Mouse (Mus musculus) adrenal gland (tissue): ENCODE measurements around the gene Rnf5.

ENCODE experiments used
- intact Hi-C: fragments of 180-260 bp; cut with DNase I; formaldehyde crosslinking; loops from one replicate; pipeline ENCODE4 v1.15.1; 2025
- long read RNA-seq, 2 experiments: library from polyadenylated mRNA; unstranded; transcript quantifications; one replicate each; pipeline ENCODE4 v2.0.0; 2020; ENCODE audit warnings: borderline replicate concordance in 1 of 2; ENCODE audit not compliant: insufficient replicate concordance in 1 of 2

Gene Rnf5
- long read RNA-seq, experiment 1, transcript Rnf5-201 (6 exons, 1,238 nt), result major isoform, 78 of 94 reads
- long read RNA-seq, experiment 1, partial matches to known transcripts, result 1 of 94 reads
- long read RNA-seq, experiment 1, other reads (novel, unspliced or antisense), result 13 of 94 reads
- long read RNA-seq, experiment 2, transcript Rnf5-201 (6 exons, 1,238 nt), result major isoform, 92 of 105 reads
- long read RNA-seq, experiment 2, partial matches to known transcripts, result 0 of 105 reads
- long read RNA-seq, experiment 2, other reads (novel, unspliced or antisense), result 12 of 105 reads

DNA sequence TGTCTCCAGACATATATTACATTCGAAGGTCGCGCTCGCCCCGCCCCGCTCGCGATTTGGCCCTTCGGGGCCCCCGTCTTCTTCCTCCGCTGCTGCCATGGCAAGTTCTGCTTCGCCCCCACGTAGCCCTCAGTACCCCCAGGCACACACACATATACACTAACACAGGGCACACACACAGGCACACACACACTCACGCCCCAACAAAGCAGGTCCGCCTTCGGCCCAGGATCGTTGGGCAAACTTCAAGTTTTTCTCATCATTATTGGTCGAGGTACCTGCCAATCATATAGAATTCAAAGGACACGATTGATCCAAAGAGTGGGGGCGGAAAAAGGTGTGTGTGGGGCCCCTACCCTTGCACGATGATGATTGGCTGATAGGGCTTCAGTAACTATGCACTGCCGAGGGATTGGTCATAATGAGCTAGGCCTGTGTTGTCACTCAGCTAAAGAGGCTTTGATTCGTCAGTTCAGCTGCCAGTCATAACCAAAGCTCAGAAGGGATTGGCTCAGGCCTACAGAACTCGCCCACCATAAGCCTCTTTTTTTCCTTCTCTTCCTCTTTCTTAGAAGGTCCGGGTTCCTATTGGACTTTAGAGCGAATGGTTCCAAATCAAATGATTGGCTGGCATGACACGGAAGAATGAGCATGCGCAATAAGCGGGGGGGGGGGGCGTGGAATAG lies at the start of gene Rnf5:
Rnf5 (minus strand) TSS at position 316 of the 686 bp plus-strand sequence.
- intact Hi-C loops, result no loop called here

GRCm38 (mm10) chr17:34652985-34653384 lies 49.5 kb upstream of the Rnf5 start:
- intact Hi-C loops, result loop anchor here (2.0 to 5.0 kb wide), 2 partner anchors 36 to 60 kb away; partner anchors contain the start of gene Egfl8

DNA sequence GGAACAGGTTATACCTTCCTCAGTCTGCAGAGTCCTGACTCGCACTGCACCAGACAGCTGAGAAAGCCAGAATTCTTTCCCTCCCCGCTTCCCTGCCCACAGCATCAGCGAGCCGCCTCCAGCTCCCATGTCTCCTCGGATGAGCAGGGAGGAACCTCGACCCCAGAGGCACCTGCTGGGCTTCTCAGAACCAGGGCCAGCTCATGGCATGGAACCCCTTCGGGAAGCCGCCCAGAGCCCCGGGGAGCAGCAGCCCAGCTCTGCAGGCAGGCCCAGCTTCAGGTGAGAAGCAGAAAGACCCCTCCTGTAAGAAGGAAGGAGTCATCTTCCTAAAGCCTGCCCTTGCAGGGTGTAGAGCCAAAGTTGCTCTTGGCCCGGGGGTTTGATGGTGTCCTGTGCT lies 49.1 kb upstream of the Rnf5 start:
- intact Hi-C loops, result loop anchor here (2.0 to 5.0 kb wide), 2 partner anchors 35 to 60 kb away; partner anchors contain the start of gene Egfl8

- intact Hi-C loops, result loop anchor here (2.0 to 5.0 kb wide), 2 partner anchors 34 to 61 kb away; partner anchors contain the start of gene Egfl8
These were observed 48.2 kb upstream of the Rnf5 start for GRCm38 (mm10) chr17:34651507-34652221.

GRCm38 (mm10) chr17:34650781-34651180 lies 47.3 kb upstream of the Rnf5 start:
- intact Hi-C loops, result loop anchor here (5.0 kb wide), 1 partner anchor 33 kb away; the partner anchor contains the start of gene Egfl8

- intact Hi-C loops, result loop anchor here (1.0 kb wide), 1 partner anchor 29 kb away; no protein-coding TSS in a partner anchor
These were observed 45.8 kb upstream of the Rnf5 start for GRCm38 (mm10) chr17:34649106-34649864.

DNA sequence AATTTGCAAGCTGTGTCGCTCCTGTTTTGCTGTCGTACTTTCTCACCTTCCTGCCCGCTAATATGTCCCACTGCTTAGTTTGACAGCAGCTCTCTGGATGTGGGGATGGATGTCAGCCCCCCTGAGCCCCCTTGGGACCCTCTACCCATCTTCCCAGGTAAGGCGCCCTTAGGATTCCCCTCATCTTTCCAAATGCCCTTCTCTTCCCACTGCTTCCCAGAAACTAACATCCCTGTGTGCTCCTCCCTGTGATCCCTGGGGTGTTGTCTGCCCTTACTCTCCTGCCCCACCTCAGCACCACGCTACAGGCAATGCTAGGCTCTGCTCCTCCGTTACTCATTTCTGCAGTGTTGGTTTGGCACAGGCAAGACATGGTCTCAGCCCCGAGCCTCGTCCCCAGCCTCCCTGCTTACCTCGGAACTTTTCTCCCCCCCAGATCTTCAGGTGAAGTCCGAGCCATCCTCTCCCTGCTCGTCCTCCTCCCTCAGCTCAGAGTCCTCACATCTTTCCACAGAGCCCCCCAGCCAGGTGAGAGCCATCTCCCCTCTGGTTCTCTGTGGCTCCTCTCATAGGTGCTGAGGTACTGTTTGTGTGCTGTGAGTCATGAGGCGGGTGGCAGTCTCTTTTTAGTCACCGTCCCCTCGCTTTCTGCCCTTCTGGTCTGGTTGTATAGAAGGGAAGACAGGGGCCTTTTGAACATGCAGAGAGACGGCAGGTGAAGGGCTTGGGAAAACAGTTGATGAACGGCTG lies 44.8 kb upstream of the Rnf5 start:
- intact Hi-C loops, result no loop called here

GRCm38 (mm10) chr17:34646906-34647787 lies 43.7 kb upstream of the Rnf5 start, which contains the start of gene Atf6b:
TSS of gene Atf6b (plus strand) at chr17:34647146.
- intact Hi-C loops, result no loop called here

GRCm38 (mm10) chr17:34645831-34646511 lies 42.5 kb upstream of the Rnf5 start:
- intact Hi-C loops, result no loop called here

- intact Hi-C loops, result no loop called here
These were observed 41.9 kb upstream of the Rnf5 start for GRCm38 (mm10) chr17:34645256-34645829.

DNA sequence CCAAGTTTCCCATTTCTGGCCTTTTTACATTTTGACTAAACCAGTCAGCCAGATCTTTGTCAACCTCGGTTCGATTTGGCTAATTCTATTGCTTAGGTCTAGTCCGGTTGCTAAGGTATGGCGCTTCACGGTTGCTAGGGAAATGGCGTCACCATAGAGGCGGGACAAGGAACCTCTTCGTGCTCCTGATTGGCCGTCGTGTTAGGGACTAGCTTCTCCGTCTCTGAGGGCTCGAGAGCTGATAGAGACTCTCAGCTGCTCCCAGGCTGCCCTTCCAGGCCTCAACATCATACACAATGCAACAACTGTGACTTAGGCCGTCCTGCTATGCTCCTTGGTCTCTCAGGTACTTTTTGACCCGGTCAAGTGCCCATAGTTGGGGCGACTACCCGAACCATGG lies 41.1 kb upstream of the Rnf5 start, which contains the start of gene Fkbpl:
Fkbpl (plus strand) TSS at position 157 of the 400 bp plus-strand sequence.
- intact Hi-C loops, result no loop called here

DNA sequence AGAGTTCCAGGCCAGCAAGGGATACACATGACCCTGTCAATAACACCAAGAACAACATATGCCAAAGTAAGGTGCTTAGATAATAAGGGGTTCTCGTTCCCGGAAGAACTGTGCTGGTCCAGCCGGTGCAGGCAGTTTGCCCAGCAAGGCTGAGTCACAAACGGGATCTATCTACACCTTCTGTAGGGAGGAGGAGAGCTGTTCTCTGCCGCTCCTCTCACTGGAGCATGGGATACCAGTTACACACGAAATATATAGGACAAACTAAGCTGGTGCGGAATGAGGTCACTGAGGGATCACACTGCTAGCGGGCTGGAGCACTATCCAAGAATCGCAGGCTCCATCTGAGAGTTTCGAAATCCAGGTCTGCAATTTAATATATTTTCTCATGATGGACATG lies 40.5 kb upstream of the Rnf5 start:
- intact Hi-C loops, result no loop called here

DNA sequence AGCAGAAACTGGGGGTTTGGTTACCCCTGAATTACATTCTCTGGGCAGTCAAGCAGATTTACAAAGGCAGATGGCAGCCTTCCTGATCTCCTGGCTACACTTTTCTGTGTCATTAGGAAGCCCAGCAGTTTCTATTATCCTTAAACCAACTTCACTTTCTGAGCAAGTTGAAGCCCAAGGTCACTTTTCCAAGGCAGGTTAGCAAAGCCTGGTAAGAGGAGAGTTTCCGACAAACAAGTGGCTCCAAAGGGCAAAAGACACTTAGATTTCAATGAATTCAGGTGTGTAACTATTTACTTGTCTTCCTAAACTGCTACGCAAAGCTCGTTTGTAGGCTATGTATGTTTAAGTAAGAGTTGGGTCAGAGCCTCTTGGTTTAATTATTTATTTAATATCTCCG lies 39.9 kb upstream of the Rnf5 start:
- intact Hi-C loops, result no loop called here

- intact Hi-C loops, result no loop called here
These were observed 38.5 kb upstream of the Rnf5 start for GRCm38 (mm10) chr17:34641945-34642344.

DNA sequence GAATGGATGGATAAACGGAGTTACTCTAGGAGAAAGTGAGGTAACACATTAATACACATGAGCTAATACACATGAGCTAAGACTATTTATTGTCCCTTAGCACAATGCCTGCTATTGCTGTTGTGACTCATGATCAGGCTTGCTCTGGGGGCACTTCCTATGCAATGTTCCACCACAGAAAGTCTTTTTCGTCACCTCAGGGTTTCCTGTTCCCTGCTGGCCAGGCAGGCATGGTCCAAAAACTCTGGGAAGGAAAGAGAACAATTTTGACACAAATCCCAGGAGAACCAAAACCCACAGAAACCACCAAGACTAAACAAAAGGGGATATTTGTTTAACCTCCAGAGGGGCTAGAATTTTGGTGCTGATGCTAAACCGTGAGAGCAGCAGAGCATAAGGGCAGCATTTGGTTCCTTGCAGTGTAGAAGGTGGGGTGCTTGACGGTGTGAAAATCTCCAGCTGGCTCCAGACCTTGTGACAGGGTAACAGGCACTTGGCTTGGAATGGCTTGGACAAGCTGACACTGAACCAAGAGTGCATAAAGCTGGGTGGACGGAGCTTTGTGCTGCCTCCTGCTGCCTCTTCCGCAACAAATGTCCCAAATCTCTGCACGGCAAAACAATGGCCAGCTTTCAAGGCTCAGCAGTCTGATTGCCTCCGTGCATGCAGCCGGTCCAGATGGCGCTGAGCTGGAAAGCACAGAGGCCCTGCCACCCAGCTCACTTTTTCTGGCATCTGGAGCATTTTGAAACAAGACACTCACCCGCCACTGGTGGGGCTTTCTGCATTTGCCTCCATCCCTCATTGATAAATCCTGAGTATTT lies 37.5 kb upstream of the Rnf5 start:
- intact Hi-C loops, result no loop called here

- intact Hi-C loops, result no loop called here
These were observed 36.2 kb upstream of the Rnf5 start for GRCm38 (mm10) chr17:34639461-34640255.
